Mouse (Mus musculus): ENCODE results near the gene Inpp5d.

The Inpp5d gene

GRCm38 (mm10) chr1:87624826-87625225 lies 4.7 kb downstream of the Inpp5d start:
- no peak for DNase-seq

GRCm38 (mm10) chr1:87625254-87626025 lies 5.3 kb downstream of the Inpp5d start:
- DNase-seq = no peak

- DNase-seq = peak; percentile 65
Measured at GRCm38 (mm10) chr1:87626344-87626743, 6.2 kb downstream of the Inpp5d start.

- peak; percentile 52 for DNase-seq
Measured at GRCm38 (mm10) chr1:87628085-87628484, 8.0 kb downstream of the Inpp5d start.

- DNase-seq = peak; percentile 56
Measured at GRCm38 (mm10) chr1:87631584-87631983, 11.5 kb downstream of the Inpp5d start.

GRCm38 (mm10) chr1:87632163-87632562 lies 12.1 kb downstream of the Inpp5d start:
- peak; percentile 33 for DNase-seq

GRCm38 (mm10) chr1:87636716-87637117 lies 16.6 kb downstream of the Inpp5d start:
- DNase-seq = peak; percentile 87

- DNase-seq = peak; percentile 93
Measured at GRCm38 (mm10) chr1:87637121-87637877, 17.2 kb downstream of the Inpp5d start.

GRCm38 (mm10) chr1:87637878-87638600 lies 17.9 kb downstream of the Inpp5d start:
- no peak for DNase-seq

- DNase-seq = no peak
Measured at GRCm38 (mm10) chr1:87639724-87640123, 19.6 kb downstream of the Inpp5d start.

GRCm38 (mm10) chr1:87640165-87640661 lies 20.1 kb downstream of the Inpp5d start:
- DNase-seq = no peak

GRCm38 (mm10) chr1:87643016-87643415 lies 22.9 kb downstream of the Inpp5d start:
- DNase-seq = no peak

- DNase-seq = no peak
Measured at GRCm38 (mm10) chr1:87645041-87645440, 24.9 kb downstream of the Inpp5d start.

GRCm38 (mm10) chr1:87645748-87646147 lies 25.6 kb downstream of the Inpp5d start:
- peak; percentile 33 for DNase-seq

GRCm38 (mm10) chr1:87647820-87648219 lies 27.7 kb downstream of the Inpp5d start:
- peak; percentile 58 for DNase-seq

GRCm38 (mm10) chr1:87648657-87649056 lies 28.5 kb downstream of the Inpp5d start:
- peak; percentile 76 for DNase-seq

GRCm38 (mm10) chr1:87649219-87649805 lies 29.2 kb downstream of the Inpp5d start:
- peak; percentile 30 for DNase-seq

- DNase-seq = no peak
Measured at GRCm38 (mm10) chr1:87649958-87650474, 29.9 kb downstream of the Inpp5d start.

- DNase-seq = peak; percentile 67
Measured at GRCm38 (mm10) chr1:87650611-87651079, 30.5 kb downstream of the Inpp5d start.

GRCm38 (mm10) chr1:87651436-87651835 lies 31.3 kb downstream of the Inpp5d start:
- DNase-seq = no peak

GRCm38 (mm10) chr1:87655101-87655500 lies 35.0 kb downstream of the Inpp5d start:
- DNase-seq = no peak

GRCm38 (mm10) chr1:87658063-87658462 lies 38.0 kb downstream of the Inpp5d start:
- DNase-seq = no peak

All from liver (tissue).